Mouse (Mus musculus) right cerebral cortex, postnatal 10 days (tissue): Measurements from ENCODE around the gene Mettl7a3.
A peak's percentile ranks its signal among the peaks of the same experiment; 100 is the strongest.
"Not testable (repeated sequence)": the region's sequence is repeated elsewhere in the genome, so short reads cannot be mapped to it uniquely, and the experiment has no call there.

Experiments
- DNase-seq, 2 experiments: peaks; one replicate each; pipeline ENCODE4 v3.0.0; 2021; ENCODE audit warnings: low spot score in 2 of 2

Gene Mettl7a3

GRCm38 (mm10) chr15:100329336-100329735, 5.4 kb upstream of the Mettl7a3 start:
- DNase-seq, result not testable (repeated sequence)

GRCm38 (mm10) chr15:100330739-100331138, 4.0 kb upstream of the Mettl7a3 start:
- no peak for DNase-seq

- not testable (repeated sequence) for DNase-seq
Observed at GRCm38 (mm10) chr15:100332077-100332961, 2.4 kb upstream of the Mettl7a3 start.

DNA sequence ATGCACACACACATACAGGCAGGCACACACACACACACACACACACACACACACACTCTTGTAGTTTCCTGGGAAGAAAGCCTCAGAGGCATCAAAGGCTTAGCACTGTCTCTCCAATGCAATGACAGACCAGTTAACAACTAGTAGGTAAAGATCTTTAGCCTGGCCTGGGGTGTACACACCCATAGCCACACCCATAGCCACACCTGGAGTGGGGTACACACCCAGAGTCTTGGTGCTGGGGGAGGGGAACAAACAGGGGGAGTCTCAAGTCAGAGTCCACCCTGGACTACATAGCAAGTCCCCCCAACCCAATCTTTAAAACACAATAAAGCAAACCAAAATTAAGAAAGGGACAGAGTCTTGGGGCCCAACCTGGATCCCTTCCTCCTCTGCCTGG, 2.6 kb downstream of the Mettl7a3 start:
- DNase-seq, result not testable (repeated sequence)

- peak; percentile 44 to 53 for DNase-seq
Observed at GRCm38 (mm10) chr15:100337847-100338246, 3.1 kb downstream of the Mettl7a3 start.

GRCm38 (mm10) chr15:100341314-100341980, 6.7 kb downstream of the Mettl7a3 start:
- not testable (repeated sequence) for DNase-seq

GRCm38 (mm10) chr15:100345484-100345883, 10.8 kb downstream of the Mettl7a3 start:
- no peak for DNase-seq

GRCm38 (mm10) chr15:100346761-100347160, 12.0 kb downstream of the Mettl7a3 start:
- no peak for DNase-seq

DNA sequence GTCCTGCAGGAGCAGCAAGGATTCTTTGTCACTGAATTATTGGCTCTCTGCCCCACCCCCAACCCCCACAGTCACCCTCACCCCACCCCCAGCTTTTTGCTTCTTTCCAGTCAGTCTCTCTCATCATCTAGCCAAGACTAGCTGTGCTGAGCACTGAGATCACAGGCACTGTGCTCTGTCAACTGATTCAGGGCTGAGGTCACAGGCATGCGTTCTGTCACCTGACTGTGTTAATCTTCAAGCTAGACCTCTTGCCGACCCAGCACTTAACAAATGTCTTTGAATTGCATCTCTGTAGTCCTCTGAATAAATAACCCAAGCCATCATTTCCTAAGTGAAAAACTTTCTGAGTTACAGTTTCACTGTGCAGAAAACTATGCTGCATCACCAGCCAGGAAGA, 14.8 kb downstream of the Mettl7a3 start:
- DNase-seq, result no peak

DNA sequence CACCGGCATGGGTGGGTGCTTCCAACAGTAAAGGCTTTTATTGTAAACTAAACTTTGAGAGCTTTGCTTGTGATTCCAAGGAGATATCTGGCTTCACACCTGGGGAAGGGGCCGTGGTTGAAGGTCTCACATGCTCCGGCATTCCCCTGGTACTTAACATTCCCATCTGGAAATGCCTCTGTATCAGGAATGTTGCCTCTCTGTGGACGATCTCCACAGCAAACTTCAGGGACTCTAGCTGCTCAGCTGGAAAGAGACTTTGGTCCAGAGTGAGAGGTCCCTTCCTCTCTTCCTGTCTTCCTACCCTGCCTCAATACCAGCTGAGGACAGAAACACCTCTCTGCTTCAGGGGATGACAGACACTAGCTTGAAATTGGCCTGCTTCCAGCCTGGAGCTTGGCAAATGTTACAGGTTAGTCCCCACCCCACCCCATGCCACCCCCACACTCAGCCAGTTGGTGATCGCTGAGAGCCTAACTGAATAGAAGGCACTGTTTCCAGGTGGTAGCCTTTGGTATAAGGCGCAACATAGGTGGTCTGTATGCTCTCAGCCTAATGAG, 16.9 kb downstream of the Mettl7a3 start:
- DNase-seq, result no peak

GRCm38 (mm10) chr15:100352711-100353250, 18.1 kb downstream of the Mettl7a3 start, which contains the start of the genes Methig1 and Mettl7a2:
Gene Methig1 (plus strand): TSS chr15:100353149.
Gene Mettl7a2 (plus strand): TSS chr15:100353200.
- no peak for DNase-seq

DNA sequence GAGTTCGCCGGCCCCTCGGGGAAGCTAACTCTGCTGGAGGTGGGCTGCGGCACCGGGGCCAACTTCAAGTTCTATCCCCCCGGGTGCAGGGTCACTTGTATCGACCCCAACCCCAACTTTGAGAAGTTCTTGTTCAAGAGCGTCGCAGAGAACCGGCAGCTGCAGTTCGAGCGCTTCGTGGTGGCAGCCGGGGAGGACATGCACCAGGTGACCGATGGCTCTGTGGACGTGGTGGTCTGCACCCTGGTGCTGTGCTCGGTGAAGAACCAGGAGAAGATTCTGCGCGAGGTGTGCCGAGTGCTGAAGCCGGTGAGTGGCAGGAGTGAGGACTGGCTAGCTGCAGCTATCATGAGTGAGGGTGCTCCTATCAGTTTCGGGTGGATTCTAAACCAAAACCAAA, 18.7 kb downstream of the Mettl7a3 start:
- not testable (repeated sequence) for DNase-seq

DNA sequence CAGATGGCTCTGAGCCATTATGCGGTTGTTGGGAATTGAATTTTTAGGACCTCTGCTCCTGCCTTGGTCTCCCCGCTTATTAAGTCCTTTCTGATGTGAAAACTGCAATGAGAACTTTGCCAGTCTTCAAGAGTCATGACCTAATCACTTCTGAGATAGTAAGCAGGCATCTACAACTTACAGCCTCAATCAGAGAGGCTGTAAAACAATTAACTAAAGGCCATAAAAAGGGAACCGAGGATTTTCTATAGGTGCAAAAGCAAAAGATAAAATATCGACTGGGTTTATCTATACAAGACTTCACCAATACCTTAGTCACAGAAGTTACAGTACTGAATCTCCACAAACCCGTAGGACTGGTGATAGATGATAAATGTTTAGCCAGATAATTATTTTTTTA, 21.1 kb downstream of the Mettl7a3 start:
- DNase-seq, result no peak

- DNase-seq, result no peak
Observed at GRCm38 (mm10) chr15:100364242-100364641, 29.5 kb downstream of the Mettl7a3 start, which contains the start of gene Higd1c. Gene Higd1c (plus strand): TSS chr15:100364542.

DNA sequence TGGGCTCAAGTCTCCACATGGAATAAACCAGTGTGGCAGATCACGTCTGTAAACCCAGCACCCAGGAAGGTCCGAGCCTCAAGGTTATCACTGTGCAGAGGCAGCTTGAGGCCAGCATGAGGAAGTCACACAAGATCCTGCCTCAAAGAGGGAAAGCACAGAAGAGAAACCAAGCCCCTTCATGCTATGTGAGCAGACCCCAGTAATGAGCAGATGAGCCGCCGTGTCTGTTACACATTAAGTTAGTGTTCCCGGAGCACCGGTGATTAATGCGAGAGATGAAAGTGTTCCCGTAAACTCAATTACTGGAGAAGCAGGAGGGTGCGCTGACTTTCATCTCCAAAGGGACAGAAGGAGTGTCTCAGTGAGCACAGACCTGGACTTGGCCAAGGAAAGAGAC, 31.2 kb downstream of the Mettl7a3 start:
- DNase-seq, result not testable (repeated sequence)

GRCm38 (mm10) chr15:100367119-100367518, 32.4 kb downstream of the Mettl7a3 start:
- DNase-seq, result no peak

- DNase-seq, result peak; percentile 77 to 84
Observed at GRCm38 (mm10) chr15:100375066-100375465, 40.3 kb downstream of the Mettl7a3 start.

GRCm38 (mm10) chr15:100377847-100378505, 43.2 kb downstream of the Mettl7a3 start:
- DNase-seq, result not testable (repeated sequence)

DNA sequence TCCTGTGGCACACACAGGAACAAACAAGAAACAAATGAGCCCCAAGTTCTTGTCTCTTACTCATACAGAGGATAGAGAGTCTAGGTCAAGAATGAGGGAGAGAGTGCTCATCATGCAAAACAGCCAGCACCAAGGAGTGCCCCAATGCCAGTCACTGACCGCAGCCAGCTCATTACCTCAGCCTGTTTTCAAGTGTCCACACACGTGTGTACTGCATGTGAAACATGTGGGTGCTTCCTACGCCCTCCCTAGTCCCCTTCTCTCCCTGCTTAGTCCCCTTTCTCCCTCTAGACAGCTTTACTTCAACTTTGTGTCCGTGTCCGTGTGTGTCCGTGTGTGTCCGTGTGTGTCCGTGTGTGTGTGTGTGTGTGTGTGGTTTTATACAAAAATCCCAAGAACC, 44.9 kb downstream of the Mettl7a3 start:
- no peak for DNase-seq

- no peak for DNase-seq
Observed at GRCm38 (mm10) chr15:100380104-100380503, 45.4 kb downstream of the Mettl7a3 start.

- DNase-seq, result no peak
Observed at GRCm38 (mm10) chr15:100385705-100386104, 51.0 kb downstream of the Mettl7a3 start.
